Mouse (Mus musculus): ENCODE data around the gene Uncx. TPM values are rescaled to one million over a fixed set of nuclear protein-coding genes. Genes with fewer than 3 reads are reported as not detected.

Gene Uncx
- polyA plus RNA-seq, 1 experiment from 2014 or later, result not detected

- H3K27me3 ChIP-seq (ENCODE audit: control insufficient read depth, insufficient read depth, low read length), result peaks cover 45% of the 10 kb centered on the region
- 48% methylated on average over 6 of the region's 6 CpGs for WGBS
These were observed 23.5 kb downstream of the Uncx start for GRCm38 (mm10) chr5:139566640-139567399.

GRCm38 (mm10) chr5:139568079-139568478 lies 24.8 kb downstream of the Uncx start:
- Histone ChIP-seq H3K27ac (replicated peaks in 1 of 2; ENCODE audit: control insufficient read depth in 1 of 2, insufficient read depth in 1 of 2, low read depth in 2 of 2, low read length in 2 of 2) (no peak overlapping the region), H3K9me3 (ENCODE audit: control insufficient read depth, low read length) (no peaks in the 10 kb centered on the region), H3K27me3 (ENCODE audit: control insufficient read depth, insufficient read depth, low read length) (peaks cover 32% of the 10 kb centered on the region), H3K4me1 (ENCODE audit: control insufficient read depth in 2 of 2, insufficient read depth in 2 of 2, low read length in 2 of 2) (no peaks in the 10 kb centered on the region), H3K4me3 (ENCODE audit: control insufficient read depth in 1 of 2, insufficient read depth in 1 of 2, low read depth in 1 of 2, low read length in 2 of 2) (no peak overlapping the region), H3K36me3 (ENCODE audit: control insufficient read depth, insufficient read depth, low read length) (no peaks in the 10 kb centered on the region), H3K9ac (ENCODE audit: low read length) (no peak overlapping the region), H3K4me2 (ENCODE audit: low read length) (no peak overlapping the region)
- ATAC-seq (ENCODE audit: insufficient number of reproducible peaks, insufficient read depth, low FRiP score, low read depth), result no peak
- WGBS, result 51% methylated on average over 2 of the region's 2 CpGs

More at GRCm38 (mm10) chr5:139566640-139567399, 23.5 kb downstream of the Uncx start:
- H3K4me1 ChIP-seq (ENCODE audit: control insufficient read depth in 2 of 2, insufficient read depth in 2 of 2, low read length in 2 of 2), result no peaks in the 10 kb centered on the region
- ATAC-seq (ENCODE audit: insufficient number of reproducible peaks, insufficient read depth, low FRiP score, low read depth), result no peak
- H3K4me3 ChIP-seq (ENCODE audit: control insufficient read depth in 1 of 2, insufficient read depth in 1 of 2, low read depth in 1 of 2, low read length in 2 of 2), result no peak overlapping the region
- H3K4me2 ChIP-seq (ENCODE audit: low read length), result no peak overlapping the region
- no peak overlapping the region for H3K27ac ChIP-seq (replicated peaks in 1 of 2; ENCODE audit: control insufficient read depth in 1 of 2, insufficient read depth in 1 of 2, low read depth in 2 of 2, low read length in 2 of 2)
- no peaks in the 10 kb centered on the region for H3K36me3 ChIP-seq (ENCODE audit: control insufficient read depth, insufficient read depth, low read length)
- no peaks in the 10 kb centered on the region for H3K9me3 ChIP-seq (ENCODE audit: control insufficient read depth, low read length)
- H3K9ac ChIP-seq (ENCODE audit: low read length), result no peak overlapping the region

- 38% methylated on average over 7 of the region's 7 CpGs for WGBS
- H3K9me3 ChIP-seq (ENCODE audit: control insufficient read depth, low read length), result peaks cover 11% of the 10 kb centered on the region; the same call in 1 of the 2 replicates
- H3K36me3 ChIP-seq (ENCODE audit: control insufficient read depth, insufficient read depth, low read length), result no peaks in the 10 kb centered on the region
- H3K27me3 ChIP-seq (ENCODE audit: control insufficient read depth, insufficient read depth, low read length), result peaks cover 10% of the 10 kb centered on the region
- no peak overlapping the region for H3K9ac ChIP-seq (ENCODE audit: low read length)
- no peak overlapping the region for H3K27ac ChIP-seq (replicated peaks in 1 of 2; ENCODE audit: control insufficient read depth in 1 of 2, insufficient read depth in 1 of 2, low read depth in 2 of 2, low read length in 2 of 2)
- no peaks in the 10 kb centered on the region for H3K4me1 ChIP-seq (ENCODE audit: control insufficient read depth in 2 of 2, insufficient read depth in 2 of 2, low read length in 2 of 2)
- no peak overlapping the region for H3K4me2 ChIP-seq (ENCODE audit: low read length)
- ATAC-seq (ENCODE audit: insufficient number of reproducible peaks, insufficient read depth, low FRiP score, low read depth), result no peak
- H3K4me3 ChIP-seq (ENCODE audit: control insufficient read depth in 1 of 2, insufficient read depth in 1 of 2, low read depth in 1 of 2, low read length in 2 of 2), result no peak overlapping the region
These were observed 29.2 kb downstream of the Uncx start for GRCm38 (mm10) chr5:139572526-139572925.

- H3K27ac ChIP-seq (replicated peaks in 1 of 2; ENCODE audit: control insufficient read depth in 1 of 2, insufficient read depth in 1 of 2, low read depth in 2 of 2, low read length in 2 of 2), result no peak overlapping the region
- no peak overlapping the region for H3K4me2 ChIP-seq (ENCODE audit: low read length)
- WGBS, result 71% methylated on average over 7 of the region's 7 CpGs
- no peaks in the 10 kb centered on the region for H3K4me1 ChIP-seq (ENCODE audit: control insufficient read depth in 2 of 2, insufficient read depth in 2 of 2, low read length in 2 of 2)
- H3K9me3 ChIP-seq (ENCODE audit: control insufficient read depth, low read length), result peaks cover 12% of the 10 kb centered on the region; the same call in 1 of the 2 replicates
- no peak overlapping the region for H3K4me3 ChIP-seq (ENCODE audit: control insufficient read depth in 1 of 2, insufficient read depth in 1 of 2, low read depth in 1 of 2, low read length in 2 of 2)
- no peak for ATAC-seq (ENCODE audit: insufficient number of reproducible peaks, insufficient read depth, low FRiP score, low read depth)
- peaks cover 4% of the 10 kb centered on the region for H3K27me3 ChIP-seq (ENCODE audit: control insufficient read depth, insufficient read depth, low read length)
- no peaks in the 10 kb centered on the region for H3K36me3 ChIP-seq (ENCODE audit: control insufficient read depth, insufficient read depth, low read length)
- no peak overlapping the region for H3K9ac ChIP-seq (ENCODE audit: low read length)
These were observed 30.5 kb downstream of the Uncx start for GRCm38 (mm10) chr5:139573606-139574311.

GRCm38 (mm10) chr5:139575054-139575453 lies 31.8 kb downstream of the Uncx start:
- Histone ChIP-seq H3K27me3 (ENCODE audit: control insufficient read depth, insufficient read depth, low read length) (peaks cover 11% of the 10 kb centered on the region), H3K9ac (ENCODE audit: low read length) (no peak overlapping the region), H3K36me3 (ENCODE audit: control insufficient read depth, insufficient read depth, low read length) (no peaks in the 10 kb centered on the region), H3K4me1 (ENCODE audit: control insufficient read depth in 2 of 2, insufficient read depth in 2 of 2, low read length in 2 of 2) (no peaks in the 10 kb centered on the region), H3K9me3 (ENCODE audit: control insufficient read depth, low read length) (peaks cover 12% of the 10 kb centered on the region; the same call in 1 of the 2 replicates), H3K27ac (replicated peaks in 1 of 2; ENCODE audit: control insufficient read depth in 1 of 2, insufficient read depth in 1 of 2, low read depth in 2 of 2, low read length in 2 of 2) (no peak overlapping the region), H3K4me3 (ENCODE audit: control insufficient read depth in 1 of 2, insufficient read depth in 1 of 2, low read depth in 1 of 2, low read length in 2 of 2) (no peak overlapping the region), H3K4me2 (ENCODE audit: low read length) (no peak overlapping the region)
- no peak for ATAC-seq (ENCODE audit: insufficient number of reproducible peaks, insufficient read depth, low FRiP score, low read depth)
- 78% methylated on average over 9 of the region's 9 CpGs for WGBS

GRCm38 (mm10) chr5:139580171-139580743 lies 37.0 kb downstream of the Uncx start:
- H3K27me3 ChIP-seq (ENCODE audit: control insufficient read depth, insufficient read depth, low read length), result peaks cover 56% of the 10 kb centered on the region
- H3K36me3 ChIP-seq (ENCODE audit: control insufficient read depth, insufficient read depth, low read length), result no peaks in the 10 kb centered on the region
- H3K4me3 ChIP-seq (ENCODE audit: control insufficient read depth in 1 of 2, insufficient read depth in 1 of 2, low read depth in 1 of 2, low read length in 2 of 2), result no peak overlapping the region
- ATAC-seq (ENCODE audit: insufficient number of reproducible peaks, insufficient read depth, low FRiP score, low read depth), result no peak
- no peak overlapping the region for H3K9ac ChIP-seq (ENCODE audit: low read length)
- no peak overlapping the region for H3K4me2 ChIP-seq (ENCODE audit: low read length)
- WGBS, result 37% methylated on average over 27 of the region's 27 CpGs
- H3K4me1 ChIP-seq (ENCODE audit: control insufficient read depth in 2 of 2, insufficient read depth in 2 of 2, low read length in 2 of 2), result peaks cover 0 to 7% of the 10 kb centered on the region in 2 experiments; a peak in 1 of 4 replicates
- H3K27ac ChIP-seq (replicated peaks in 1 of 2; ENCODE audit: control insufficient read depth in 1 of 2, insufficient read depth in 1 of 2, low read depth in 2 of 2, low read length in 2 of 2), result no peak overlapping the region
- peaks cover 12% of the 10 kb centered on the region; the same call in 1 of the 2 replicates for H3K9me3 ChIP-seq (ENCODE audit: control insufficient read depth, low read length)

GRCm38 (mm10) chr5:139581308-139581868 lies 38.1 kb downstream of the Uncx start:
- H3K36me3 ChIP-seq (ENCODE audit: control insufficient read depth, insufficient read depth, low read length), result no peaks in the 10 kb centered on the region
- no peak overlapping the region for H3K27ac ChIP-seq (replicated peaks in 1 of 2; ENCODE audit: control insufficient read depth in 1 of 2, insufficient read depth in 1 of 2, low read depth in 2 of 2, low read length in 2 of 2)
- H3K27me3 ChIP-seq (ENCODE audit: control insufficient read depth, insufficient read depth, low read length), result peaks cover 67% of the 10 kb centered on the region
- H3K4me3 ChIP-seq (ENCODE audit: control insufficient read depth in 1 of 2, insufficient read depth in 1 of 2, low read depth in 1 of 2, low read length in 2 of 2), result no peak overlapping the region
- H3K4me2 ChIP-seq (ENCODE audit: low read length), result no peak overlapping the region
- H3K9me3 ChIP-seq (ENCODE audit: control insufficient read depth, low read length), result peaks cover 12% of the 10 kb centered on the region; the same call in 1 of the 2 replicates
- H3K4me1 ChIP-seq (ENCODE audit: control insufficient read depth in 2 of 2, insufficient read depth in 2 of 2, low read length in 2 of 2), result peaks cover 0 to 10% of the 10 kb centered on the region in 2 experiments; a peak in 2 of 4 replicates
- WGBS, result 5% methylated on average over 10 of the region's 10 CpGs
- no peak overlapping the region for H3K9ac ChIP-seq (ENCODE audit: low read length)
- no peak for ATAC-seq (ENCODE audit: insufficient number of reproducible peaks, insufficient read depth, low FRiP score, low read depth)
